Mouse (Mus musculus) E14TG2a.4 (cell line): Measurements from ENCODE around the gene Ccnk.

Experiments
- CTCF ChIP-seq: conservative IDR thresholded peaks from 2 replicates; pipeline ENCODE4 v1.5.1; 2014; ENCODE audit warnings: low read length
- NANOG ChIP-seq: IDR thresholded peaks from 2 replicates; pipeline ENCODE4 v1.6.1; 2014; ENCODE audit warnings: borderline replicate concordance, low read length, mixed read lengths
- POU5F1 ChIP-seq: IDR thresholded peaks from 2 replicates; pipeline ENCODE4 v1.6.1; 2014; ENCODE audit warnings: low read length, borderline replicate concordance

DNA sequence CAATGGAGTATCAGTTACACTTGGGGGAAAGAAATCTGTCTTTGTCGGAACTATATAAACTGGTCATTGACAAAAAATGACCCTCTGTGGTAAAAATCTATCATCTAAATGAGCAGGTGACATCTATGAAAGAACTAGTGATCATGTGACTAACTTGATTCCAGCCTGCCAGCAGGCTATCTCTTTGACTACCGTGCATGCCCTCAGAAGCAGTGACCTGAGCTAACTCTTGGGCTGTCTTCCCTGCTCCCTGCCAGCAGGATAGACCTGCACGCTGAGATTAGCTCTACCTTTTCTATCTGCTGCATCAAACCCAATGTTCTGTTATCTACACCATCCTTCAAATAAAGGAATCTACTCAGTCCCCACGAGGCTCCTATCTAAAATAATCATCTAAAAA is 6.7 kb upstream of the Ccnk start:
- no peak for TF ChIP-seq CTCF
- TF ChIP-seq POU5F1: no peak
- no peak for TF ChIP-seq NANOG
